Mouse (Mus musculus) midbrain, embryonic 11.5 days (tissue): ENCODE results near the gene Insr. TPM values are rescaled to one million over a fixed set of nuclear protein-coding genes. Genes with fewer than 3 reads are reported as not detected.
"Not testable (repeated sequence)": the region's sequence is repeated elsewhere in the genome, so short reads cannot be mapped to it uniquely, and the experiment has no call there.

Source experiments
- ATAC-seq: fragments of 200-750 bp; cut with Nextera tagmentation; 2 replicates; pipeline ENCODE4 v1.8.0; 2017; ENCODE audit warnings: moderate TSS enrichment, moderate library complexity; ENCODE audit not compliant: low FRiP score
- DNase-seq: peaks from one replicate; pipeline ENCODE4 v3.0.0; 2015; ENCODE audit warnings: low spot score; ENCODE audit errors: missing footprints
- H3K27ac ChIP-seq: fragments of 300-500 bp; sonication (generic); 2 replicates; pipeline ENCODE4 v1.5.1; 2014; ENCODE audit warnings: low read depth, low read length
- H3K27me3 ChIP-seq: fragments of 300-500 bp; sonication (generic); 2 replicates; pipeline ENCODE4 v1.6.1; 2014; ENCODE audit warnings: mild to moderate bottlenecking, low read length, moderate library complexity, mixed read lengths; ENCODE audit not compliant: control insufficient read depth, insufficient read depth
- H3K36me3 ChIP-seq: fragments of 300-500 bp; sonication (generic); 2 replicates; pipeline ENCODE4 v1.6.1; 2014; ENCODE audit warnings: mild to moderate bottlenecking, low read length, moderate library complexity, mixed read lengths; ENCODE audit not compliant: control insufficient read depth, insufficient read depth
- H3K4me1 ChIP-seq: fragments of 300-500 bp; sonication (generic); 2 replicates; pipeline ENCODE4 v1.6.1; 2014; ENCODE audit warnings: low read length; ENCODE audit not compliant: control insufficient read depth, insufficient read depth
- H3K4me2 ChIP-seq: fragments of 300-500 bp; sonication (generic); 2 replicates; pipeline ENCODE4 v1.6.1; 2014; ENCODE audit warnings: mild to moderate bottlenecking, moderate library complexity
- H3K4me3 ChIP-seq: fragments of 300-500 bp; sonication (generic); 2 replicates; pipeline ENCODE4 v1.5.1; 2014; ENCODE audit warnings: low read depth, low read length
- H3K9ac ChIP-seq: fragments of 300-500 bp; sonication (generic); 2 replicates; pipeline ENCODE4 v1.6.1; 2014; ENCODE audit warnings: low read length
- H3K9me3 ChIP-seq: fragments of 300-500 bp; sonication (generic); 2 replicates; pipeline ENCODE4 v1.6.1; 2016; ENCODE audit warnings: low read length; ENCODE audit not compliant: control insufficient read depth
- WGBS: fragments of 180-500 bp; shearing (Covaris S2); extraction: QIAGEN DNeasy Blood & Tissue Kit; methylation state at CpG from one replicate; pipeline ENCODE4 v1.1.7; 2014; 5-methylcytosine and 5-hydroxymethylcytosine counted together
- polyA plus RNA-seq: library from polyadenylated mRNA; unstranded; fragments of >200 nt; fragmentation: Nextera tagmentation; extraction: Ambion mirVana; gene quantifications from 2 replicates; pipeline ENCODE4 v1.2.1, GENCODE M21; 2014

The Insr gene
- polyA plus RNA-seq, 1 experiment from 2014 or later: 31.5 TPM

GRCm38 (mm10) chr8:3204758-3205443 lies 74.5 kb downstream of the Insr start:
- H3K27me3 ChIP-seq: no peaks in the 10 kb centered on the region
- no peak overlapping the region for H3K4me3 ChIP-seq
- H3K9ac ChIP-seq: no peak overlapping the region
- WGBS: 86% methylated on average over 3 of the region's 3 CpGs
- DNase-seq (no peak), ATAC-seq (no peak)
- H3K9me3 ChIP-seq: no peaks in the 10 kb centered on the region
- no peak overlapping the region for H3K27ac ChIP-seq
- H3K36me3 ChIP-seq: peaks cover 6% of the 10 kb centered on the region
- H3K4me2 ChIP-seq: no peak overlapping the region
- H3K4me1 ChIP-seq: no peaks in the 10 kb centered on the region

- WGBS: 96% methylated on average over 7 of the region's 7 CpGs
- no peaks in the 10 kb centered on the region for H3K9me3 ChIP-seq
- H3K27me3 ChIP-seq: no peaks in the 10 kb centered on the region
- peaks cover 6% of the 10 kb centered on the region for H3K36me3 ChIP-seq
- no peak overlapping the region for H3K4me3 ChIP-seq
- ATAC-seq (no peak), DNase-seq (no peak)
- H3K4me1 ChIP-seq: no peaks in the 10 kb centered on the region
- H3K27ac ChIP-seq: no peak overlapping the region
- H3K9ac ChIP-seq: no peak overlapping the region
- no peak overlapping the region for H3K4me2 ChIP-seq
Observed at GRCm38 (mm10) chr8:3202792-3203191, 76.6 kb downstream of the Insr start.

GRCm38 (mm10) chr8:3194297-3194696 lies 85.1 kb downstream of the Insr start:
- not testable (repeated sequence) for H3K27ac ChIP-seq, DNase-seq, H3K4me3 ChIP-seq, H3K4me1 ChIP-seq, H3K9me3 ChIP-seq, H3K9ac ChIP-seq, H3K4me2 ChIP-seq, H3K27me3 ChIP-seq, ATAC-seq
- peaks cover 11% of the 10 kb centered on the region for H3K36me3 ChIP-seq

- no peak overlapping the region for H3K4me2 ChIP-seq
- DNase-seq (no peak), ATAC-seq (no peak)
- H3K27me3 ChIP-seq: no peaks in the 10 kb centered on the region
- H3K4me1 ChIP-seq: no peaks in the 10 kb centered on the region
- no peaks in the 10 kb centered on the region for H3K9me3 ChIP-seq
- H3K36me3 ChIP-seq: peaks cover 11% of the 10 kb centered on the region
- no peak overlapping the region for H3K9ac ChIP-seq
- H3K4me3 ChIP-seq: no peak overlapping the region
- H3K27ac ChIP-seq: no peak overlapping the region
Observed at GRCm38 (mm10) chr8:3191006-3191405, 88.4 kb downstream of the Insr start.

- 91% methylated on average over 1 of the region's 1 CpGs for WGBS
- H3K4me2 ChIP-seq: no peak overlapping the region
- H3K4me3 ChIP-seq: no peak overlapping the region
- DNase-seq: no peak
- no peak overlapping the region for H3K27ac ChIP-seq
- H3K9me3 ChIP-seq: no peaks in the 10 kb centered on the region
- no peaks in the 10 kb centered on the region for H3K4me1 ChIP-seq
- H3K9ac ChIP-seq: no peak overlapping the region
- no peak for ATAC-seq
- peaks cover 5% of the 10 kb centered on the region for H3K36me3 ChIP-seq
- no peaks in the 10 kb centered on the region for H3K27me3 ChIP-seq
Observed at GRCm38 (mm10) chr8:3187456-3187855, 92.0 kb downstream of the Insr start.

GRCm38 (mm10) chr8:3179930-3180329 lies 99.5 kb downstream of the Insr start:
- no peak for ATAC-seq
- Histone ChIP-seq H3K4me3 (no peak overlapping the region), H3K9ac (no peak overlapping the region), H3K4me2 (no peak overlapping the region), H3K4me1 (no peaks in the 10 kb centered on the region), H3K9me3 (no peaks in the 10 kb centered on the region; the same call in 1 of the 2 replicates), H3K36me3 (peaks cover 13% of the 10 kb centered on the region), H3K27me3 (no peaks in the 10 kb centered on the region), H3K27ac (no peak overlapping the region)
- no peak for DNase-seq
- WGBS: 80% methylated on average over 1 of the region's 1 CpGs

- Histone ChIP-seq H3K27ac (no peak overlapping the region), H3K4me2 (no peak overlapping the region), H3K4me3 (no peak overlapping the region), H3K9ac (no peak overlapping the region), H3K4me1 (no peaks in the 10 kb centered on the region), H3K36me3 (peaks cover 14% of the 10 kb centered on the region), H3K27me3 (no peaks in the 10 kb centered on the region), H3K9me3 (peaks cover 2% of the 10 kb centered on the region; the same call in 1 of the 2 replicates)
- 93% methylated on average over 4 of the region's 4 CpGs for WGBS
- ATAC-seq (no peak), DNase-seq (no peak)
Observed at GRCm38 (mm10) chr8:3177440-3177839, 102.0 kb downstream of the Insr start.

- Histone ChIP-seq H3K27me3 (no peaks in the 10 kb centered on the region), H3K9me3 (peaks cover 2% of the 10 kb centered on the region; the same call in 1 of the 2 replicates), H3K4me1 (no peaks in the 10 kb centered on the region), H3K36me3 (peaks cover 18% of the 10 kb centered on the region), H3K27ac (no peak overlapping the region), H3K4me2 (no peak overlapping the region), H3K4me3 (no peak overlapping the region), H3K9ac (no peak overlapping the region)
- DNase-seq (no peak), ATAC-seq (no peak)
- 84% methylated on average over 1 of the region's 1 CpGs for WGBS
Observed at GRCm38 (mm10) chr8:3172246-3172645, 107.2 kb downstream of the Insr start.

GRCm38 (mm10) chr8:3146506-3146905 lies 132.9 kb downstream of the Insr start:
- Histone ChIP-seq H3K9ac (no peak overlapping the region), H3K27ac (no peak overlapping the region), H3K4me1 (no peaks in the 10 kb centered on the region), H3K4me3 (no peak overlapping the region), H3K4me2 (no peak overlapping the region), H3K27me3 (no peaks in the 10 kb centered on the region), H3K36me3 (no peaks in the 10 kb centered on the region), H3K9me3 (no peaks in the 10 kb centered on the region)
- ATAC-seq (no peak), DNase-seq (no peak)
- 77% methylated on average over 1 of the region's 1 CpGs for WGBS
